Mouse (Mus musculus): ENCODE measurements around the gene Dis3. TPM values are rescaled to one million over a fixed set of nuclear protein-coding genes. Genes with fewer than 3 reads are reported as not detected.

The Dis3 gene
- polyA plus RNA-seq, 1 experiment from 2014 or later: 50.2 TPM

DNA sequence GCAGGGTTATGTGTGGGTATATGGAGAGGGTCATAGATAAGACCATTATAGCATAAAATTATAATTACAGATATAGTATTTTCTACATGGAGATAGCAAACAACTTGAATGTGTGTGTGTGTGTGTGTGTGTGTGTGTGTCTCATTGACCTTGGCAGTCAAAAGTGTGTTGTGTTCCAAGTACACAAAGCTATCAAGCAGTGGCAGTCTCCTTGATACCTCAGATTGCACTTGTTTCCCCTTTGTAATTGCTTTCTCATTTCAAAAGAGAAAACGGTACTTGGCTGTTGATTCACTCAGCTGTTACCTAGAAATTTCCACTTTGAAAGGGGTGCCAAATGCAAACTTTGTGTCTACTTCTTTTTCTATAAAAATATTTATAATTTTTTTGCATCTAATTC, 27.9 kb upstream of the Dis3 start:
- H3K36me3 ChIP-seq (ENCODE audit: control insufficient read depth, insufficient read depth, low read length): no peaks in the 10 kb centered on the region
- no peak overlapping the region for H3K27ac ChIP-seq (ENCODE audit: low read depth, low read length)
- H3K9ac ChIP-seq (ENCODE audit: low read length): no peak overlapping the region
- no peaks in the 10 kb centered on the region for H3K4me1 ChIP-seq (replicated peaks; ENCODE audit: control insufficient read depth, insufficient read depth, low read length)
- H3K9me3 ChIP-seq (ENCODE audit: control insufficient read depth, low read length): no peaks in the 10 kb centered on the region
- ATAC-seq (replicated peaks; ENCODE audit: low FRiP score): no peak
- no peak for DNase-seq (ENCODE audit: low spot score)
- 84% methylated on average over 1 of the region's 1 CpGs for WGBS
- H3K4me3 ChIP-seq (ENCODE audit: low read depth, low read length): no peak overlapping the region
- H3K27me3 ChIP-seq (ENCODE audit: control insufficient read depth, insufficient read depth, low read length): no peaks in the 10 kb centered on the region
- no peak overlapping the region for H3K4me2 ChIP-seq (ENCODE audit: low read depth, low read length, severe bottlenecking)

DNA sequence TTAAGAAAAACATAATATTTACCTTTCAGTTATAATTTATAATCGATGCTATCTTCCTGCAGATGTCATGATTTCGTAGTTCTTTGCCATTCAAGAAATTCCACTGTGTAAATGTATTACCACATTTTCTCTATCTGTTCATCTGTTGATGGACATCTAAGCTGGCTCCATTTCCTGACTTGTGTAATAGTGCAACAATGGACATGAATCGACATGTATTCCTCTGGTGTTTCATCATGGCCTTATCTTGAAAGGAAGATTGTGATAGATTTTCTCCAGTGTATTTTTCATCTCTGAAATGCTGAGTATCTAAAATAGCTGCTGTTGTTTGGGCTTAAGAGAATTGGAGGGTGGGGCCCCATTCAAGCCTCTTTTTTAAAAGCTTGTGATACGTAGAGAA, 27.1 kb upstream of the Dis3 start:
- DNase-seq (ENCODE audit: low spot score): no peak
- H3K4me2 ChIP-seq (ENCODE audit: low read depth, low read length, severe bottlenecking): no peak overlapping the region
- no peaks in the 10 kb centered on the region for H3K4me1 ChIP-seq (replicated peaks; ENCODE audit: control insufficient read depth, insufficient read depth, low read length)
- WGBS: 97% methylated on average over 4 of the region's 4 CpGs
- H3K9ac ChIP-seq (ENCODE audit: low read length): no peak overlapping the region
- no peaks in the 10 kb centered on the region for H3K36me3 ChIP-seq (ENCODE audit: control insufficient read depth, insufficient read depth, low read length)
- H3K9me3 ChIP-seq (ENCODE audit: control insufficient read depth, low read length): no peaks in the 10 kb centered on the region
- no peak for ATAC-seq (replicated peaks; ENCODE audit: low FRiP score)
- no peak overlapping the region for H3K27ac ChIP-seq (ENCODE audit: low read depth, low read length)
- H3K4me3 ChIP-seq (ENCODE audit: low read depth, low read length): no peak overlapping the region
- H3K27me3 ChIP-seq (ENCODE audit: control insufficient read depth, insufficient read depth, low read length): no peaks in the 10 kb centered on the region

DNA sequence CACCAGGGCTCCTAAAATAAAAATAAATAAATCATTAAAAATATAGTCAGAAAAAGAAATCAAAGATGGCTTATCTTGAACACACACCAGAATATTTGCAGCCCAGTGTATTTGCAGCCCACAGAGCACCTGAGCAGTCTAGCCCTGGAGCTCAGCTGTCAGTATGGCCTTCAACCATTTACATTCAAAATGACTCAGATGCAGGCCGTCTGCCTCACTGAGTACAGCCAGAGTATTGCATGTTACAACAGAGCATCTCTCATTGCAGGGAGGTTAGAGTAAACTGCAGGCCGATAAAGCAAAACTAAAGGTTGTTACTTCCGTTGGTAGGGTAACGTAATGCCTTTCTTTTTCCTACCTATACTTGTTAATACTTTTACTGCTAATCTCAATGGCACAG, 24.5 kb upstream of the Dis3 start:
- Histone ChIP-seq H3K27me3 (ENCODE audit: control insufficient read depth, insufficient read depth, low read length) (no peaks in the 10 kb centered on the region), H3K4me1 (replicated peaks; ENCODE audit: control insufficient read depth, insufficient read depth, low read length) (no peaks in the 10 kb centered on the region), H3K9ac (ENCODE audit: low read length) (no peak overlapping the region), H3K4me2 (ENCODE audit: low read depth, low read length, severe bottlenecking) (no peak overlapping the region), H3K27ac (ENCODE audit: low read depth, low read length) (no peak overlapping the region), H3K9me3 (ENCODE audit: control insufficient read depth, low read length) (no peaks in the 10 kb centered on the region), H3K36me3 (ENCODE audit: control insufficient read depth, insufficient read depth, low read length) (no peaks in the 10 kb centered on the region), H3K4me3 (ENCODE audit: low read depth, low read length) (no peak overlapping the region)
- ATAC-seq (replicated peaks; ENCODE audit: low FRiP score) (no peak), DNase-seq (ENCODE audit: low spot score) (no peak)
- 92% methylated on average over 4 of the region's 4 CpGs for WGBS

DNA sequence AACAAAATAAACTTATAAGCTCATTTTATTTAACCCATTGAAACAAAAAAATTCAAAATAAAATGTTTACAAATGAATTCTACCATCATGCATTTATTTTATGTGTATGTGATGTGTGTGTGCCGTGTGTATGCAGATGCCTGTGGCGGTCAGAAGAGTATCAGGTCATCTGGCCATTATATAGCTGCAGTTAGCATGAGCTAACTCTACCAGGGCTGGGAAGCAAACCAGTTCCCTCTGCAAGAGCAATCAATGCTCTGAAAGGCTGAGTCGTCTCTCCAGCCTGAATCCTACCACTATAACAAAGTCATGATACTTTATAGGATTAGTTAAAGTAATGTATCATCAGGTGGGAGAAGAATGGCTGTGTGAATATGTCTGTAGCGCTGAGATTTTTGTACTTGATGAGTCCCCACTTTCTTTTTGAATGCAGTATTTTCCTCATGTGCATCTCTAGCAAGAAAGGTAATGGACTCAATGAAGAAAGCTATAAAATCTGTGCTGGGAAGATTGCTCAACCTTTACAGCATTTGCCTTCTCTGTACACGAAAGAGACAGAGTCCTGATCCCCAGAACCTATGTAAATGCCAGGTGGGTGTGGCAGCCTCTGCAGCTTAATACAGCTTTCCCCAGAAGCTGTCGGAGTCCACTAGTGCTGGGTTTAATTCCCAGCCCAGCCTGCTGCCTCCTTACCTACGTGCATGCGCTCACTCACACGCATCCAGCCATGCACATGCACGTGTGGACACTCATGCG, 22.2 kb upstream of the Dis3 start:
- Histone ChIP-seq H3K4me2 (ENCODE audit: low read depth, low read length, severe bottlenecking) (no peak overlapping the region), H3K4me3 (ENCODE audit: low read depth, low read length) (no peak overlapping the region), H3K9me3 (ENCODE audit: control insufficient read depth, low read length) (no peaks in the 10 kb centered on the region), H3K36me3 (ENCODE audit: control insufficient read depth, insufficient read depth, low read length) (no peaks in the 10 kb centered on the region), H3K9ac (ENCODE audit: low read length) (no peak overlapping the region), H3K27me3 (ENCODE audit: control insufficient read depth, insufficient read depth, low read length) (no peaks in the 10 kb centered on the region), H3K27ac (ENCODE audit: low read depth, low read length) (no peak overlapping the region), H3K4me1 (replicated peaks; ENCODE audit: control insufficient read depth, insufficient read depth, low read length) (no peaks in the 10 kb centered on the region)
- ATAC-seq (replicated peaks; ENCODE audit: low FRiP score): no peak
- DNase-seq (ENCODE audit: low spot score): no peak
- WGBS: 89% methylated on average over 11 of the region's 11 CpGs

DNA sequence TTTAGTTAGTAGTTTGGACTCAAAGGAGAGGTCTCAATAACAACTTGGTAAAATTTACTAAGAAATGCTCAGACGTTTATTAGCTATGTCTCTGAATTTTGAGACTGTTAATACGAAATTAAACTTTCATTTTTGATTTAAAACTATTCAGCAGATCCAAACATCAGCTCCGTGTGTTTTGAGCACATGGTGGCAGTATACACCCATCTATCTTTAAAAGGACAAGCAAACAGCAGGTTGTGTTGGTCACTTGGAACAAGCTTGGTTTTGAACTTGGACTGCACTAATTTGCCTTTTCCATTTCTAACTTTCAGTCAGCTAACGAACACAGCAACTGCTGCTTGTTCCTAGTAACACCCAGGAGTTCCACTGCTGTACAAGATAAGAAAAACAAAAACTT, 18.0 kb upstream of the Dis3 start:
- Histone ChIP-seq H3K4me1 (replicated peaks; ENCODE audit: control insufficient read depth, insufficient read depth, low read length) (no peaks in the 10 kb centered on the region), H3K4me3 (ENCODE audit: low read depth, low read length) (no peak overlapping the region), H3K9me3 (ENCODE audit: control insufficient read depth, low read length) (no peaks in the 10 kb centered on the region), H3K27ac (ENCODE audit: low read depth, low read length) (no peak overlapping the region), H3K4me2 (ENCODE audit: low read depth, low read length, severe bottlenecking) (no peak overlapping the region), H3K9ac (ENCODE audit: low read length) (no peak overlapping the region), H3K27me3 (ENCODE audit: control insufficient read depth, insufficient read depth, low read length) (no peaks in the 10 kb centered on the region), H3K36me3 (ENCODE audit: control insufficient read depth, insufficient read depth, low read length) (no peaks in the 10 kb centered on the region)
- ATAC-seq (replicated peaks; ENCODE audit: low FRiP score): no peak
- no peak for DNase-seq (ENCODE audit: low spot score)
- WGBS: 86% methylated on average over 4 of the region's 4 CpGs

DNA sequence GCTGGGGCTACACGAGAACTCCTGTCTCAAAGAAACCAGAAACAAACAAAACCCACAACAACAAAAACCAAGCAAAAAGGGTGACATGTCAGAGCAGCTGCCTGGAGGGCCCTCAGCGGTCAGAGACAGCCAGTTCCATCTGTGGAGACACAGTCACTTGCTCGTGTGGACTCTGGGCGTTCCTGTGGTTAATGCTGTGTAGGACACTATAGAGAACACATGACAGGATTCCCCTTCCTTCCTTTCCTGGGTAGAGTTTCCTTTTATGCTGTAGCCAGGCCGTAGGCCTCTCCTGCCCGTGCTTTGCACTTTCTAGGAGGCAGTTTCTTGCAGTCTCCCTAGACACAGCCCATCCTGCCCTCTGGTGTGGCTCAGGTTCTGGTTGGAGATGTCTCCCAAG, 9.2 kb upstream of the Dis3 start:
- Histone ChIP-seq H3K27me3 (ENCODE audit: control insufficient read depth, insufficient read depth, low read length) (no peaks in the 10 kb centered on the region), H3K36me3 (ENCODE audit: control insufficient read depth, insufficient read depth, low read length) (no peaks in the 10 kb centered on the region; the same call in none of the 2 replicates), H3K9ac (ENCODE audit: low read length) (no peak overlapping the region), H3K27ac (ENCODE audit: low read depth, low read length) (no peak overlapping the region), H3K9me3 (ENCODE audit: control insufficient read depth, low read length) (no peaks in the 10 kb centered on the region), H3K4me1 (replicated peaks; ENCODE audit: control insufficient read depth, insufficient read depth, low read length) (no peaks in the 10 kb centered on the region), H3K4me2 (ENCODE audit: low read depth, low read length, severe bottlenecking) (no peak overlapping the region), H3K4me3 (ENCODE audit: low read depth, low read length) (no peak overlapping the region)
- ATAC-seq (replicated peaks; ENCODE audit: low FRiP score) (no peak), DNase-seq (ENCODE audit: low spot score) (no peak)
- WGBS: 96% methylated on average over 6 of the region's 6 CpGs

DNA sequence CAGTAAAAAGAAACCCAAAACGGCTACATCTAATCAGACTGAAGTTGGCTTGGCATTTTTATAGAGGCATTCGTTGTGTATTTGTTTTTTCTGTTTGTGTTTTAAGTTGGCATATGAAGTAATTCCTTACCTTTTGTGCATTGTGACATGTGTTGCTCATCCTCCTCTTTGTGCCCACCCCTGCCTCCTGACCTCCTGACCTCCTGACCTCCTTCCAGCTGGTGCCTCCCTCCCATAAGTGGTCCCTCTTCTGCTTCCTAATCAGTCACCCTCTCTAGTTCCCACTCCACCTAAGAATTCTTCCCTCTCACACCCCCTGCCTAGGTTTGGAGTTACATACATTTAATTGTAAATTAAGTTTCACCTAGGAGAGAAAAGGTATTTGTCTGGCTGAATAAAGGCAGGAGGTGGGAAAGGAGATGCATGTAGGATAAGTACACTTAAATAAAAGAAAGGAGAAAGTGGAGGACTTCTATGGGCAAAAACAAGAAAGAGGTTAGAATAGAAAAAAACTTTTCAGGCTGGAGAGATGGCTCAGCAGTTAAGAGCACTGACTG, 8.1 kb upstream of the Dis3 start:
- Histone ChIP-seq H3K27me3 (ENCODE audit: control insufficient read depth, insufficient read depth, low read length) (no peaks in the 10 kb centered on the region), H3K4me2 (ENCODE audit: low read depth, low read length, severe bottlenecking) (no peak overlapping the region), H3K9me3 (ENCODE audit: control insufficient read depth, low read length) (no peaks in the 10 kb centered on the region), H3K9ac (ENCODE audit: low read length) (no peak overlapping the region), H3K4me1 (replicated peaks; ENCODE audit: control insufficient read depth, insufficient read depth, low read length) (no peaks in the 10 kb centered on the region), H3K4me3 (ENCODE audit: low read depth, low read length) (no peak overlapping the region), H3K36me3 (ENCODE audit: control insufficient read depth, insufficient read depth, low read length) (no peaks in the 10 kb centered on the region; the same call in none of the 2 replicates), H3K27ac (ENCODE audit: low read depth, low read length) (no peak overlapping the region)
- 87% methylated on average over 2 of the region's 2 CpGs for WGBS
- no peak for ATAC-seq (replicated peaks; ENCODE audit: low FRiP score)
- DNase-seq (ENCODE audit: low spot score): no peak

DNA sequence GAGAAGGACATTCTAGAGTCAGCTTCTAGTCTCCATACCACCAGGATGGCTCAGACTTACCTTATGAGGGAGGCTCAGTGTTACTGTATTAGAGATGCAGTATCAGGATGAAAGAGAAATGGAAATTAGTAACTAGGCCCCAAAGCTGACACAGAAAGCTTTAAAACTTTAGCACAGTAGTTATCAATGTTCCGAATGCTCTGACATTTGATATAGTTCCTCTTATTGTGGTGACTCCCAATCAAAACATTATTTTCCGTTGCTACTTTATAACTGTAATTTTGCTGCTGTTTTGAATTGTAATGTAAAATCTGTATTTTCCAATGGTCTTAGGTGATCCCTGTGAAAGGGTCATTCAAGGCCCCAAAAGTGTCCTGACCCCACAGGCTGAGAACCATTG, 7.1 kb upstream of the Dis3 start:
- no peaks in the 10 kb centered on the region for H3K9me3 ChIP-seq (ENCODE audit: control insufficient read depth, low read length)
- H3K9ac ChIP-seq (ENCODE audit: low read length): no peak overlapping the region
- DNase-seq (ENCODE audit: low spot score) (no peak), ATAC-seq (replicated peaks; ENCODE audit: low FRiP score) (no peak)
- WGBS: 85% methylated on average over 2 of the region's 2 CpGs
- no peak overlapping the region for H3K27ac ChIP-seq (ENCODE audit: low read depth, low read length)
- H3K4me2 ChIP-seq (ENCODE audit: low read depth, low read length, severe bottlenecking): no peak overlapping the region
- H3K4me3 ChIP-seq (ENCODE audit: low read depth, low read length): no peak overlapping the region
- H3K4me1 ChIP-seq (replicated peaks; ENCODE audit: control insufficient read depth, insufficient read depth, low read length): no peaks in the 10 kb centered on the region
- H3K27me3 ChIP-seq (ENCODE audit: control insufficient read depth, insufficient read depth, low read length): no peaks in the 10 kb centered on the region
- no peaks in the 10 kb centered on the region; the same call in none of the 2 replicates for H3K36me3 ChIP-seq (ENCODE audit: control insufficient read depth, insufficient read depth, low read length)

Data from forebrain, embryonic 11.5 days (tissue).